Mouse (Mus musculus): ENCODE data around the gene A630001G21Rik.
"Not testable (repeated sequence)": the region's sequence is repeated elsewhere in the genome, so short reads cannot be mapped to it uniquely, and the experiment has no call there.

The A630001G21Rik gene

DNA sequence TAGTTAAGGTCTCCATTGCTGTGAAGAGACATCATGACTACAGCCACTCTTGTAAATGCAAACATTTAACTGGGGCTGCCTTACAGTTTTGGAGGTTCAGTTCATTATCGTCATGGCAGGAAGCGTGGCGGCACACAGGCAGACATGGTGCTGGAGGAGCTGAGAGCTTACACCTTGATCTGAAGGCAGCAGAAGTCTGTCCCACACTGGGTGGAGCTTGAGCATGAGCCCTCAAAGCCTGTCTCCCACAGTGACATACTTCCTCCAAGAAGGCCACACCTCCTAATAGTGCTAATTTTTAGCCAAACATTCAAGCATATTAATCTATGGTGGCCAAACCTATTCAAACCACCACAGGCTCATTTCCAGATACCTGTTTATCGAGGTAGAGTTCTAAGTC is at the start of gene A630001G21Rik:
TSS of gene A630001G21Rik (minus strand) at position 208 of the 400 bp plus-strand sequence.
- no peak for DNase-seq

DNA sequence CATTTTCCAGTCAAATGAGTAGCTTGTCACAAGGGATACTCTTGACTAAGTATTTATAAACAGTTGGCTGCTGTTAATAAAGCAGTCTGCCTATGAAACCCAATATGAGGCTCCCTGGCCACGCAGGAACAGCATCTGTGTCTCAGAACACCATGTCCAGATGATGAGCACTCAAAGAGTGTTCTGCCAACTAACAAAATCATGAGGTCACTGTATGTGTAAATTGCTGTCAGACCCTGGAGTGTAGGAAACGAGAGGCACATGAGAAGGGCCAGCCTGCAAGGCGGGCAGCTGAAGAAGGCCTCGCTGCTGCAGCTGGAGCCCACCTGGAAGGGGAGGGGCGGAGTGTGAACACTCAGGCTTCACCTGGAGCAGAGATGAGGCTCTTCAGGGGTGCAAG is 48.7 kb upstream of the A630001G21Rik start:
- peak; percentile 27 for DNase-seq

DNA sequence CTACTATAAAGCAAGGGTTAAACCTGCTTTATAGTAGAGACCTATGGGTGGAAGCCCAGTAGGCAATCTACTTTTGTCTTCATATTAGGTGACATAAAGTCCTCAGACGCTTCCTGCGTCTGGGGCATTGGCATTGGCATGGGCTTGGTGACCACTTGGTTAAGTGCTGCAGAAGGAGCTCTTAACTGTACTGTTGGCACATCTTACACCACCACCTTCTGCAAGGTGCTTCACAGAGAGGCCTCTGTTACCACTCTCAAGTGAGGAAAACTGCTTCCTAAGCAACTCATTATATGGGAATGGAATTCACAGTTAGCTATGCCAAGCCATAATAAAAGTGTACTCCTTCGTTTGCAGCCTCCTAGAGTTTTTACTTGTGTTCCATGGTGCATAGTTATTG is 46.5 kb upstream of the A630001G21Rik start:
- peak; percentile 28 for DNase-seq

DNA sequence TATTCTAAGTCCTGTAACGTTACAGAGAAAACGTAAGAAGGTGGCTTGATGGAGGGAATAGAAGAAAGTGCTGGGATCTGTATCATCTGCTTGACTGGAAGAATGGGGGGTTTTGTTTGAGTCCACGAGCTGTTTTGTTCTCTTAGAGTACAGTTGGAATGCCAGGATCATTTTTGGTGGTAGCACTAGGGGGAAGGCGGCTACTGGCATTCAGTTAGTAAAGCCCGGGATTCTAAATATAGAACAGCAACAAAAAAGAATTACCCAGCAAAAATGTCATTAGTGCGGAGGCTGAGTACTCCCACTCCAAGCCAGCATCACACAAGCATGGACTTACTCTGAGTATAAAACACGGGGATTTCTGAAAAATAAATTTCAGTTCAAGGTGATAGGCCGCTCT is 43.8 kb upstream of the A630001G21Rik start:
- DNase-seq = no peak

GRCm38 (mm10) chr1:85819695-85820094 is 41.3 kb upstream of the A630001G21Rik start:
- DNase-seq = no peak

GRCm38 (mm10) chr1:85818121-85818520 is 39.7 kb upstream of the A630001G21Rik start:
- no peak for DNase-seq

GRCm38 (mm10) chr1:85814213-85814612 is 35.8 kb upstream of the A630001G21Rik start:
- DNase-seq = not testable (repeated sequence)

DNA sequence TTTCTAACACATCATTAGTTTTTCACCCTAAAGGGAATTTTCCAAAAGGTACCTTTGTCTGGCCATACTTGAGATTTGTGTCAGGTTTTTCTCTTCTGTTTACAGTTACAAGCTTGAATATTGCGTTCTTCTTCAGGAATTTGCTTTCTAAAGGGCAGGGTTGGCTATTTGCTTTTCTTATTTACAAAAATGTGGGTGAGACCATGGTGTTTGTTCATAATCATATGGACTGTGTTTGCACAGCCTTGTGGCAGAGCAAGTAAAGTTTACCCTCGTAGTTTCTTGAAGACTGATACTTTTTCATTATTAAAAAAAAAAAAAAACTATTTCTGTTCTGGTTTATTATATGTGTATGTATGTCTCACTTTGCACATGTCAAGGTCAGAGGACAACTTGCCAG is 32.3 kb upstream of the A630001G21Rik start:
- no peak for DNase-seq

DNA sequence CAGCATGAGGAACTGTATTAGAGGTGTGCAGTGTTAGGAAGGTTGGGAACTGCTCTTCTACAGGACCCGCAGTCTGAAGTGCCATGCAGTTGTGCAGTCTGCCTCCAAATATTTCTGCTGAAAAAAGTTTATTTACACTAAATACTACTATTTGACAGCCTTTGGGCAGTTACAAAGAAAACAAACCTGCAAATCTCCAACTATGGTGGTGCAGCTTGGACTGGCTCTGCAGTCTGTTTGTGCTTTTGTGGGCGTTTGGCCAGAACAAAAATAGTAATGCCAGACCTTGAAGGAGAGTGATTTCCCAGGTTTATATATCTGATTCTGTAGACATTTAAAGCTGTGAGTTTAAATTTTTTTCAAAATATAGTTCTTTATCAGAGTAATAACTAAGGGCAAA is 31.9 kb upstream of the A630001G21Rik start:
- no peak for DNase-seq

DNA sequence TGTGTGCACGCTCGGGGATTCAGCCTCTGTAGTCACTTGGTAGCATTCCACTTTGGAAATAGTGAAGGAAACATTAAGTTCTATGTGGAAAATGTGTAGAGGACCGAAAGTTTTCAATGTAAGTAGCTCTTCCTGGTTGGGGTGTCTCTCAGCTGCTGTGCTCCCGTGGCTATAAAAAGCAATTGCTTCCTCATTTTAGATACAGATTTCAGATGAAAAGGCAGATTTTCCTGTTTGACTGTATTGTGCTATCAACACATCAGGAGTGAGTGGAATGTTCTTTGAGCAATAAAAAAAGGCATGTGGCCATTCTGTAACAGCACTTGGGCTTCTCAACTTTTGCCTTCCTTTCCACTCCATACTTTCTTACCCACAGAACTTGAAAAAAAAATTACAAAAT is 30.8 kb upstream of the A630001G21Rik start:
- no peak for DNase-seq

GRCm38 (mm10) chr1:85804551-85804950 is 26.1 kb upstream of the A630001G21Rik start:
- DNase-seq = peak; percentile 14

DNA sequence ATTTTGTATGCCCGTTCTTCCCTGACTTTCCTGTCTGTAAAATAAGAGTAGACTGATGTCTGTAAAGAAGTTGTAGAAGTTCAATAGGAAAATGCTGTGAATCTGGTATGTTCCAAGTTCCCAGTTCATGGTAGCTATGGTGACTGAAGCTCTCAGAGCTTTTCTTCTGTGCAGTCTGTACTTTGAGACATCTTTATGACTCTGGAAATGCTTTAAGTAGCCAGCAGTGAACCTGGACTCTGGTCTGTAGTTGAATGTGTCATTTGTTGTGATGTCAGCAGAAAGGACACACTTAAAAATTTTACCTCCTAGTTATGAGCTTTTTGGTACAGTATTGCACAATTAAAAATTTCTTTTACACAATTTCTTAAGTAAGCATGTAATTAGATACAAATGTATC is 24.1 kb upstream of the A630001G21Rik start:
- DNase-seq = no peak

- DNase-seq = no peak
These were observed 21.3 kb upstream of the A630001G21Rik start for GRCm38 (mm10) chr1:85799776-85800175.

DNA sequence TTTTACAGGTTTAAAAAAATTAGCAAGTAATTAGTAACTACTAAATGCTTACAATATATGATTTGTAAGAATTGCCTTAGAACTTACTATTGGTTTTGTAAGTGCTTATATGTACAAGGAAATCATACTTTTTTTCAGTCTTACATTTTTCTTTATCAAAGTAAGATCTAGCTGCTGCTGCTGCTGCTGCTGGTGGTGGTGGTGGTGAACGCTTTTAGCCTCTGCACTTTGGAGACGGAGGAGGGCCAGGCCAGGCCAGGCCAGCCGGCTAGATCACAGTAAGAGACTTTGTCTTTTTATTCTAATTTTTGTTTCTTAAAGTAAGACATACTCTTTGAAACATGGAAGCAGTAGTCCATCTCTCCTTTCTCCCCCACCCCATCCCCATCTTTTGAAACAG is 16.8 kb upstream of the A630001G21Rik start:
- DNase-seq = no peak

DNA sequence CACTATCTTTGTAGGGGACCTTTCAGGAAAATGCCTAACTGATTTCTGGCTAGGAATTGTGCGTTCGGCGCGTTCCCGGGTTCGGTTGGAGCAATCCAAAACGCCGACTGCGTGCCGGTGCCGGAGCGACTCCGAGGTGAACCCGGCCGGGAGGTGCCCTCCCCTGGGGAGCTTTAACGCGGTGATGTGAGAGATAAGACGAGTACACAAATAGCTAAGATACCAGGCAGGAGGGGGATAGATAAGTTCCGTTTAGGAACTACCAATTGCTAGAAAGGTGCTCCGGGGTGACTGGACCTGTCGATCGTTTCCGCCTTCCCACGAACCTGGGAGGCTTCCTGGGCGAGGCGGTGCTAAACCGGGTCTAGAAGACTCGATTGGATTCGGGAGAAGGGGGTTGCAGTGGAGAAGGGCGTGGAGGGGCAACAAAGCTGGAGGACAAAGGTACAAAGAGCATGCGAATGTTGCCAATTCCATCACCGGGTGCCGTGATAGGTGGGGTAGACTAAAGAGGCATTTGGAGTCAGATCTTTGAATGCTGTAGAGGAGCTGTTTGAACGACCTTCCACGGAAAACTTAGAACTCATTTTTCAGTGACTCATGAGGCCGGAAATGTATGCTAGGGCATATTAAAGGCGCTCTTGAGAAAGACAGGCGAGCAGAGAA is 15.8 kb upstream of the A630001G21Rik start:
- DNase-seq = peak; percentile 38

- DNase-seq = peak; percentile 90
These were observed 15.0 kb upstream of the A630001G21Rik start, which contains the start of gene Cab39 for GRCm38 (mm10) chr1:85793208-85794105. Gene Cab39, plus strand, starts transcription at chr1:85793441.

DNA sequence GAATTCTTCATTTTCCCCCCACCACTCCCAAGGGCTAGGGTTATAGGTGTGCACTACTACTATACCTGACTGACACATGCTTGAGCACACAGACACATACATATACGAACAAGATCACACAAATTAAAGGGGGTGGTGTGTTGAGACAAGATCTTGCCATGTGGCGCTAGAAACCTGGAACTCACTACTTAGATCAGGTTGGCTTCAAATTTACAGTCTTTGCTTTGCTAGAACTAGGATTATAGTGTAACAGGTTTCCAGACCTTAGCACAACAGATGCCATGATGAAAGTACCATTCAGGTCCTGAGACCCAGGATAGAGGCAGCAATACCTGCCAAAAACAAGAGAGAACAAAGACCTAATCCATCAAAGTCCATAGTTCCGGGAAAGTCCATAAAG is 13.0 kb upstream of the A630001G21Rik start:
- no peak for DNase-seq

- no peak for DNase-seq
These were observed 12.1 kb upstream of the A630001G21Rik start for GRCm38 (mm10) chr1:85790565-85790964.

DNA sequence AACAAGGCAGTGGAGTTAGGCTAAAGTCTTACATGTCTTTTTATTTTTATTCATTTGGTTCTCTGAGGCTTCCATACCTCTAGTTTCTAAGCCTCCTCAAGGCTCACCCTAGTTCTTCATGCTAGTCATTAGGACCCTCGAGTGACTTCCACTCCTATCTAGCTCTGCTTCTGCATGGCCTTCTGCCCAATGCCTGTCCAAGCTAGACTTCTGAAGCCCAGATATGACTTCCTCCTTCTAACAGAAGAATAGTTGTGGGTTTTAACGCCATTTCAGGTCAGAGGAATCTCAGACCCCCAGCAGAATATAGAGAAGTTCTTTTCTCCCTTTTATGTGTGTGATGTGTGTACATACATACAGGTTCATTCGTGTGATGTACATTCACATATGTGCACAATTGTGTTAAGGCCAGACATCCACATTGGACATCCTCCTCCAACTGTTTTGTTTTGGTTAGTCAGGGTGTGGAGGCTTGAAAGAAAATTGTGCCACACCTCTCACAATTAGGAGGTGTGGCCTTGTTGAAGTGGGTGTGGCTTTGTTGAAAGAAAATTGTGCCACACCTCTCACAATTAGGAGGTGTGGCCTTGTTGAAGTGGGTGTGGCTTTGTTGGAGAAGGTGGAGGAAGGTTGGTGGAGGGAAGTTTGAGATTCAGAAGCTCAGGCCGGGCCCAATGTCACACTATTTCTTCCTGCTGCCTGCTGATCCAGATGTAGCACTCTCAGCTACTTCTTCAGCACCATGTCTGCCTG is 1.2 kb upstream of the A630001G21Rik start:
- DNase-seq = no peak

- DNase-seq = no peak
These were observed 569 bp upstream of the A630001G21Rik start for GRCm38 (mm10) chr1:85779012-85779411.

GRCm38 (mm10) chr1:85776154-85776553 is 2.3 kb downstream of the A630001G21Rik start:
- DNase-seq = no peak

DNA sequence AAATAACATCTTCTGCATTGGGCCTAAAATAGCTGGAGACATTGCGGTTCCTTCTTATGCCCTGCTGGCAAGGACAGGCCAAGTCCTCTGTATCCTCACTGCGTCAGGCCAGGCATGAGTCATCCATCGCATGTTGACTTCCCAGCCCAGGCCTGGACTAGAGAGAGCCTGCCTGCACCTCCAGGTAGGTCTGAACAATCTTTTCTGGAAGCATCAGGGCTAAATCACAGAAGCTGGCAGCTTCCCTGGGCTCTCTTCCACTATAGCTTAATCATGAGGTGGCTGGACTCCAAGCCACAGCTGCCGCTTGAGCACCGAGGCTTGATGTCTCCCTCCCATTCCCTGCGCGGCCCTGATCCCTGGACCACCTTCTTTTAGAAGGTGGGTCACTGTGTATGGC is 3.3 kb downstream of the A630001G21Rik start:
- no peak for DNase-seq

GRCm38 (mm10) chr1:85771976-85772375 is 6.5 kb downstream of the A630001G21Rik start:
- DNase-seq = no peak

Measured in lung, postnatal 10 days (tissue).